Mouse (Mus musculus) kidney, adult 10 weeks (tissue): ENCODE data around the gene Shank1. TPM values are rescaled to one million over a fixed set of nuclear protein-coding genes. Genes with fewer than 3 reads are reported as not detected.

Source experiments
- polyA plus RNA-seq: library from polyadenylated mRNA; stranded (reverse); fragments of 350-450 nt; fragmentation: Illumina TruSeq; extraction: RNeasy Lipid Tissue Mini Kit (QIAGEN cat#74804); gene quantifications from one replicate; pipeline ENCODE4 v1.2.3, GENCODE M21; 2014; ENCODE audit warnings: low read depth, low replicate concordance

Shank1 gene
- not detected for polyA plus RNA-seq

GRCm38 (mm10) chr7:44309475-44310284 is at the start of gene Shank1:
Shank1 (plus strand) TSS chr7:44310253.

DNA sequence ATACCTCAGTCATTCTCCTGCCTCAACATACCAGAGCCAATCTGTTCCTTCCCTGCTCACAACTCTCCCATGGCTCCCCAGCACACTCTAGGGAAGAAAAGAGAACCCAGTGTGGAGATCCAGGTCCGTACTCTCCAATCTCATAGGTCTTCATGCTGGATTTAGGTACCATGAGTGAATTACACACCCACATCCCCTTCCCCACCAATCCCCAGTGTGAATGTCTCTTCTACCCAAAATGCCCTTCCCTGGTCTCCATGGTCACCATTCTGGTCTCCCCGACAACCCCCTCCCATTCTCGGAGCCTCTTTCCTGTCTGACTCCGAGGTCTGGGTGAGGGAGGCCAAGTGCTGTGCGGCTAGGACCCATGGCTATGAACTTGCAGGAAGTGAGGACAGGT is 48.9 kb upstream of the Shank1 start, which contains the start of gene Gm15517:
Gene Gm15517 (plus strand): TSS at position 301 of the 400 bp plus-strand sequence.

GRCm38 (mm10) chr7:44306516-44307240 is 3.4 kb upstream of the Shank1 start, which contains the start of gene Clec11a:
Clec11a (minus strand) TSS chr7:44306902.

DNA sequence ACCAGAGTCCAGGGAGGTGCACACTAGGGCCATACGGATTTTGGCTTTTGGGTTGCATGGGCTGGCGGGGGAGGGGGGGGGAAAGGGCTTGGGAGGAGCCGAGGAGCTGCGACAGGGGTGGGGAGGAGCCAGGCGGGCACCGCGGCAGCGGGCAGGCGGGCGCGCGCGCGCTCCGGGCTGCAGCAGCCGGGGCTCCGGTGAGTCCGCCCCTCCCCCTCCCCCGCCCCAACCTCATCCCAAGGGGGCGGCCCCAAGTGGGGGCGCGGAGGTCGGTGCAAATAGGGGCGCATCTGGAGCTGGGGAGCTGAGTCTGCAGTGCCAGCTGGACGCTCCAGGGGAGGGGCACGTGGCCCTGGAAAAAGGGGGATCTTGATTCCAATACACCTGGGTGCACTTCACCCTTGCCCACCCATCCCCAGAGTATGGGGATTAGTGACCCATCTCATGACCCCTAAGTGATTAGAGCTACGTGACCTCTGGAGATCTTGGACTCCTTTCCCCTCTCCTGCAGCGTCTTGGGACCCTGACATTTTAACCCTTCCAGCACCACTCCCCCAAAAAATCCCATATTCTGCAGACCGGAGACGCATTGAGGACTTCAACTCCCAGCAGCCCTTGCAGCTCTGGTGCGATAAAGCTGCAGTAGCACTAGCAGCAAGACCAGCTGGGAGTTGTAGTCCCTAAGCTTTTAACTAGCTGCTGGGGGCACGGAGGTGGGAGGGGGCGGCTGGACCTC is 74.1 kb downstream of the Shank1 start, which contains the start of gene Syt3:
Gene Syt3 (plus strand): TSS at position 123 of the 736 bp plus-strand sequence.

DNA sequence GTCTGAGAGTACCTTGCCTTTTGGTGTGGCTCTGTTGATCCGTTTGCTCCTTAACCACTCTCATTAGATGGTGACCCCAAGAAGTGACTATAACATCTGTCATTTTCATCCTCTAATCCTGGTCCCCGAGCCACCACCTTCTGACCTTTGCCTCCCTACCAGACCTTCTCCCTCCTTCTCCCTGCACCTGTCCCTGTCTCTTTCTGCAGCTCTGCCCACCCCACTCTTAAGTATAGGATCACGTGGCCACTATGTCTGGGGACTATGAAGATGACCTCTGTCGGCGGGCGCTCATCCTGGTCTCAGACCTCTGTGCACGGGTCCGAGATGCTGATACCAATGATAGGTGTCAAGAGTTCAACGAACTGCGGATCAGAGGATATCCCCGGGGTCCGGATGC is 75.7 kb downstream of the Shank1 start, which contains the start of gene 1700008O03Rik:
Gene 1700008O03Rik (minus strand): TSS at position 101 of the 400 bp plus-strand sequence.

Other genes starting within 250 kb of the Shank1 start
- not detected for gene Klk1b21, start 207.9 kb upstream of the Shank1 start, polyA plus RNA-seq
- gene Klk1b22, start 197.6 kb upstream of the Shank1 start, polyA plus RNA-seq: 1.8 TPM
- gene Klk1b16, start 173.5 kb upstream of the Shank1 start, polyA plus RNA-seq: not detected
- 0.77 TPM for gene Klk1b24, start 122.0 kb upstream of the Shank1 start, polyA plus RNA-seq
- 0.93 TPM for gene Klk1b3, start 112.1 kb upstream of the Shank1 start, polyA plus RNA-seq
- not detected for gene Klk1b4, start 102.8 kb upstream of the Shank1 start, polyA plus RNA-seq
- gene Klk1b5, start 94.3 kb upstream of the Shank1 start, polyA plus RNA-seq: 1.9 TPM
- gene Klk1, start 84.9 kb upstream of the Shank1 start, polyA plus RNA-seq: 786 TPM
- not detected for gene Gm36864, start 74.1 kb upstream of the Shank1 start, polyA plus RNA-seq
- gene 1700028J19Rik, start 63.6 kb upstream of the Shank1 start, polyA plus RNA-seq: 1.6 TPM
- gene 2410002F23Rik, start 63.5 kb upstream of the Shank1 start, polyA plus RNA-seq: 13.6 TPM
- gene Acp4, start 52.9 kb upstream of the Shank1 start, polyA plus RNA-seq: not detected
- not detected for gene Gm15517, start 48.8 kb upstream of the Shank1 start, polyA plus RNA-seq
- gene Clec11a, start 3.4 kb upstream of the Shank1 start, polyA plus RNA-seq: 1.8 TPM
- gene Syt3, start 73.8 kb downstream of the Shank1 start, polyA plus RNA-seq: not detected
- gene 1700008O03Rik, start 75.6 kb downstream of the Shank1 start, polyA plus RNA-seq: not detected
- gene Lrrc4b, start 118.8 kb downstream of the Shank1 start, polyA plus RNA-seq: not detected
- gene Aspdh, start 155.1 kb downstream of the Shank1 start, polyA plus RNA-seq: 1.7 TPM
- 1.0 TPM for gene Josd2, start 157.7 kb downstream of the Shank1 start, polyA plus RNA-seq
- gene Emc10, start 186.3 kb downstream of the Shank1 start, polyA plus RNA-seq: 1.4 TPM
- not detected for gene Fam71e1, start 186.3 kb downstream of the Shank1 start, polyA plus RNA-seq
- gene Mybpc2, start 214.4 kb downstream of the Shank1 start, polyA plus RNA-seq: not detected
- not detected for gene Spib, start 221.8 kb downstream of the Shank1 start, polyA plus RNA-seq
- not detected for gene Pold1, start 238.6 kb downstream of the Shank1 start, polyA plus RNA-seq
- gene Nr1h2, start 243.7 kb downstream of the Shank1 start, polyA plus RNA-seq: 1.3 TPM